Mouse (Mus musculus) intestine, embryonic 16.5 days (tissue): Measurements from ENCODE around the gene Amz2. TPM values are rescaled to one million over a fixed set of nuclear protein-coding genes. Genes with fewer than 3 reads are reported as not detected.

Experiments used
- ATAC-seq: fragments of 200-750 bp; cut with Nextera tagmentation; 2 replicates; pipeline ENCODE4 v1.8.0; 2017; ENCODE audit warnings: moderate TSS enrichment, moderate library complexity
- H3K27ac ChIP-seq: fragments of 300-500 bp; sonication (generic); 2 replicates; pipeline ENCODE4 v1.5.1; 2014; ENCODE audit warnings: mild to moderate bottlenecking, low read length
- H3K27me3 ChIP-seq: fragments of 300-500 bp; sonication (generic); replicated peaks from 2 replicates; pipeline ENCODE4 v1.6.1; 2014; ENCODE audit warnings: low read length, control low read depth, mixed read lengths; ENCODE audit not compliant: control insufficient read depth, insufficient read depth
- H3K36me3 ChIP-seq: fragments of 300-500 bp; sonication (generic); 2 replicates; pipeline ENCODE4 v1.6.1; 2014; ENCODE audit warnings: low read length, control low read depth; ENCODE audit not compliant: control insufficient read depth, insufficient read depth
- H3K4me1 ChIP-seq: fragments of 300-500 bp; sonication (generic); 2 replicates; pipeline ENCODE4 v1.6.1; 2014; ENCODE audit warnings: low read length, control low read depth, mixed read lengths; ENCODE audit not compliant: control insufficient read depth, insufficient read depth
- H3K4me2 ChIP-seq: fragments of 300-500 bp; sonication (generic); 2 replicates; pipeline ENCODE4 v1.6.1; 2014; ENCODE audit warnings: low read depth, low read length, control low read depth
- H3K4me3 ChIP-seq: fragments of 300-500 bp; sonication (generic); 2 replicates; pipeline ENCODE4 v1.5.1; 2014; ENCODE audit warnings: mild to moderate bottlenecking, low read length
- H3K9ac ChIP-seq: fragments of 300-500 bp; sonication (generic); 2 replicates; pipeline ENCODE4 v1.6.1; 2014; ENCODE audit warnings: low read depth, low read length
- H3K9me3 ChIP-seq: fragments of 300-500 bp; sonication (generic); 2 replicates; pipeline ENCODE4 v1.6.1; 2016; ENCODE audit warnings: low read length, control low read depth; ENCODE audit not compliant: control insufficient read depth
- WGBS: fragments of 180-500 bp; shearing (Covaris S2); extraction: QIAGEN DNeasy Blood & Tissue Kit; methylation state at CpG from one replicate; pipeline ENCODE4 v1.1.7; 2014; 5-methylcytosine and 5-hydroxymethylcytosine counted together
- polyA plus RNA-seq: library from polyadenylated mRNA; unstranded; fragments of >200 nt; fragmentation: Nextera tagmentation; extraction: Ambion mirVana; gene quantifications from 2 replicates; pipeline ENCODE4 v1.2.1, GENCODE M21; 2015

Gene Amz2
- polyA plus RNA-seq, 1 experiment from 2014 or later, result 39.1 TPM

DNA sequence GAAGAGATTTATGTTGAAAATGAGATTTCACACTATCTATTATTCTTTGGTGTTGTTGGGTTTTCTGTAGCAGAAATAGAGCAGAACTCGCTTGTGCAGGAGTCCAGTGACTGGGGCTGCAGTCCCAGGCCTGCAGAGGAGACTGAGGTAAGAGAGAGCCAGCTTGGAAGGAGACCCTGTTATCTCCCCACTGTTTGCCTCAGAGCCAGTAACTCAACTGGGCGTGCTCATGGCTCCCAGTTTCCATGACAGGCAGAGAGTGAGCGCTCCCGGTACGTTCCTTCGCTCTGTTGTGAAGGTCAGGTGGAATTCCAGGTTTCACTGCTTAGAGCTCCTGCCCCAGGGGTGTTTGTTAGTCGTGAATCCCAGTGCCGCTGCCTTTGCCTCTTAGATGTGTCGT, 33.1 kb upstream of the Amz2 start:
- H3K27ac ChIP-seq, result no peak overlapping the region
- no peaks in the 10 kb centered on the region for H3K27me3 ChIP-seq
- no peak overlapping the region for H3K4me3 ChIP-seq
- H3K9me3 ChIP-seq, result no peaks in the 10 kb centered on the region
- H3K9ac ChIP-seq, result no peak overlapping the region
- no peak overlapping the region for H3K4me2 ChIP-seq
- H3K36me3 ChIP-seq, result peaks cover 6% of the 10 kb centered on the region; the same call in 1 of the 2 replicates
- no peak for ATAC-seq
- peaks cover 6% of the 10 kb centered on the region; the same call in 1 of the 2 replicates for H3K4me1 ChIP-seq
- WGBS, result 83% methylated on average over 9 of the region's 9 CpGs

DNA sequence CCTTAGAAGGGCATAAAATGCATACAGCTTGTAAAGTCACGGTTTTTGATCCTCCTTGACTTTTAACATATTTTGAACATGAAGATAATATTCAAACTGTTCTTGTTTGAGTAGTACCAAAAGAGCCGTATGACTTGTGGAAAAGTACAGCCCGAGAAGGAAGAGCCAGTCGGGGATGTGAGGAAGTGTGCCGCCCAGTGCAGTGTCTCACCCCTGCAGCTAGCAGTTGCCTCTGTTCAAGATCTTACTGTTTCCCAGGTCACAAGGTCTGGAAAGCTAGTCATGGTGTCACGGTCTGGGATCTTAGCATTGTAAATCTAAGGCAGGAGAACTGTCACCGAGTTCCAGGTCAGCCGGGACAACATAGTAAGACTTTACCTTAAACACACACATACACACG, 31.0 kb upstream of the Amz2 start:
- peaks cover 13% of the 10 kb centered on the region for H3K36me3 ChIP-seq

DNA sequence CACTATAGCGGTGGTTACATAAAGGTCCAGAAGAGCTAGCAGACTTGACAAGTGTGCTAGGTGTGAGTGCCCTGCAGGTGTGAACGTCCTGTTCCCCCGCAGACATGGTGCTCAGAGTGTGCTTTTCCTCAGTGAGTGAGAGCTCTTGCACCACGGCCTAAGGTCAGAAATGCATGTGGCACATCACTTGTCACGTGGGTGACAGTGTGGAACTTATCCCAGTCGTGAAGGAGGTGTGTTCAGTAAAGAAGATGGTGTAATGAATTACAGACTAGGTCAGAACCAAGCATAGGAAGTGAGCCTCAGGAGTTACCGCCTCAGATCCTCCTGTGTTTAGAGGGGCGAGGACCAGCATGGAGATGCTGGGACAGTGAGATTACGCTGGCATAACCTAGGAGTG, 30.5 kb upstream of the Amz2 start:
- no peak overlapping the region for H3K4me2 ChIP-seq
- no peak overlapping the region for H3K9ac ChIP-seq
- no peaks in the 10 kb centered on the region for H3K4me1 ChIP-seq
- H3K36me3 ChIP-seq, result peaks cover 13% of the 10 kb centered on the region
- ATAC-seq, result no peak
- 91% methylated on average over 9 of the region's 9 CpGs for WGBS
- no peak overlapping the region for H3K4me3 ChIP-seq
- H3K9me3 ChIP-seq, result no peaks in the 10 kb centered on the region
- no peak overlapping the region for H3K27ac ChIP-seq
- no peaks in the 10 kb centered on the region for H3K27me3 ChIP-seq

More for the DNA sequence above, 31.0 kb upstream of the Amz2 start:
- H3K9ac ChIP-seq, result no peak overlapping the region
- no peak for ATAC-seq
- WGBS, result 83% methylated on average over 9 of the region's 9 CpGs
- H3K4me2 ChIP-seq, result no peak overlapping the region
- no peaks in the 10 kb centered on the region for H3K27me3 ChIP-seq
- H3K4me1 ChIP-seq, result no peaks in the 10 kb centered on the region
- H3K9me3 ChIP-seq, result no peaks in the 10 kb centered on the region
- no peak overlapping the region for H3K27ac ChIP-seq
- H3K4me3 ChIP-seq, result no peak overlapping the region

GRCm38 (mm10) chr11:109406431-109406830, 19.3 kb upstream of the Amz2 start:
- Histone ChIP-seq H3K4me2 (no peak overlapping the region), H3K27ac (no peak overlapping the region), H3K27me3 (no peaks in the 10 kb centered on the region), H3K4me3 (no peak overlapping the region), H3K4me1 (no peaks in the 10 kb centered on the region), H3K9ac (no peak overlapping the region), H3K36me3 (no peaks in the 10 kb centered on the region), H3K9me3 (no peaks in the 10 kb centered on the region)
- WGBS, result 90% methylated on average over 5 of the region's 5 CpGs
- ATAC-seq, result no peak

DNA sequence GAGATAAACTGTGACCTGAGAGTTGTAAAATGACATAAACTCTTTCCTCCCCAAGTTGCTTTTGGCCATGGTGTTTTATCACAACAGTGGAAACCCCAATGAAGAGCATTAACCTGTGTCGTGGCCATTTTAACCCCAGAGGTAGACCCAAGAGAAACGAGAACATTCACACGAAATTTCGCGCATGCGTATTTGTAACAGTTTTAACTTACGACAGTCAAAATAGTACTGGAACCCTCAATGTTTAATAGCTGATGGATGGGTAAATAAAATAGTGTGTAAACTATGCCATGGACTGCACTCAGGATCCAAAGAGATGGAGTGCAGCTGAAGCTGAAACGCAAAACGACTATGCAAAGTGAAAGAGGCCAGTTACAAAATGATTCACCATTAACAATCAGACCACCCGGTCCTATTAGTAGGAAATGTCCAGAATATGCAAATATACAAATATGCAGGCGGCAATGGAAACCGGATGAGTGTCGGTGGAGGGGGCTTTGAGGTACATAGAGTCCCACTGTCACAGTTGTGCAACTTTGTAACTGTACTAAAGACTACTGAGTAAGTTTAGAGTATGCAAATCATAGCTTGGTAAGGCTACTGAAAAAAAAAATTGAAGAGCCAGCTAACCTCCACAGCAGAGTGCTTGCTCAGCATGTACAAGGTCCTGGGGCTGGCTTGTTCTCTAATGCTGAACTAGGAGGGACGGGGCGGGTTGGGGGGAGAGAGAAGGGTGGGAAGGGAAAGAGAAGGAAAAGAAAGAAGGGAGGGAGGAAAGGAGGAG, 15.4 kb upstream of the Amz2 start:
- Histone ChIP-seq H3K36me3 (no peaks in the 10 kb centered on the region), H3K27me3 (no peaks in the 10 kb centered on the region), H3K4me1 (no peaks in the 10 kb centered on the region), H3K27ac (no peak overlapping the region), H3K9ac (no peak overlapping the region), H3K4me3 (no peak overlapping the region), H3K4me2 (no peak overlapping the region), H3K9me3 (no peaks in the 10 kb centered on the region)
- ATAC-seq, result no peak
- WGBS, result 78% methylated on average over 15 of the region's 15 CpGs

- no peak within 1 kb of the TSS for H3K9ac ChIP-seq
- H3K9me3 ChIP-seq, result no peaks in the 10 kb centered on the region
- no peaks in the 10 kb centered on the region for H3K4me1 ChIP-seq
- H3K36me3 ChIP-seq, result no peaks in the 10 kb centered on the region
- no peak for ATAC-seq
- WGBS, result 81% methylated on average over 6 of the region's 6 CpGs
- no peak within 1 kb of the TSS for H3K27ac ChIP-seq
- H3K4me2 ChIP-seq, result no peak within 1 kb of the TSS
- H3K27me3 ChIP-seq, result no peaks in the 10 kb centered on the region
- no peak within 1 kb of the TSS for H3K4me3 ChIP-seq
Observed at GRCm38 (mm10) chr11:109413617-109414016, 12.1 kb upstream of the Amz2 start, which contains the start of gene 9930022D16Rik. TSS of gene 9930022D16Rik (plus strand) at chr11:109413917.

DNA sequence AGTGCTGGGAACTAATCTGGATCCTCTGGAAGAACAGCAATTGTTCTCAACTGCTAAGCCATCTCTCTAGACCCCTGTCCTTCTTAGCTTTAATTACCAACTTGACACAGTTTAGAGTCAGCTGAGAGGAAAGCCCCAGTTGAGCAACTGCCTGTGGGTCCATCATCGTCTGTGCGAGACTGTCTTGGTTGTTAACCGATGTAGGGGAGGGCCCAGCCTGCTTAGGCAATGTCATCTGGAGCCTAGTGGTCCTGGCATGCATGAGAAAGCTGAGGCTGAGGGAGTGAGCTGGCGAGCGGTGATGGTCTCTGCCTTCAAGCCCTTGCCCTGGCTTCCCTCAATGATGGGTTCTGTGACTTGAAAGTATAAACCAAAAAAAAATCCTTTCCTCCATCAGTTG, 10.9 kb upstream of the Amz2 start:
- ATAC-seq, result no peak
- Histone ChIP-seq H3K9me3 (no peaks in the 10 kb centered on the region), H3K36me3 (no peaks in the 10 kb centered on the region), H3K27ac (no peak overlapping the region), H3K4me1 (no peaks in the 10 kb centered on the region), H3K9ac (no peak overlapping the region), H3K27me3 (no peaks in the 10 kb centered on the region), H3K4me2 (no peak overlapping the region), H3K4me3 (no peak overlapping the region)
- 82% methylated on average over 5 of the region's 5 CpGs for WGBS

- WGBS, result 48% methylated on average over 8 of the region's 8 CpGs
- H3K4me2 ChIP-seq, result no peak overlapping the region
- ATAC-seq, result no peak
Observed at GRCm38 (mm10) chr11:109416709-109417420, 8.9 kb upstream of the Amz2 start.

GRCm38 (mm10) chr11:109417472-109418040, 8.2 kb upstream of the Amz2 start:
- no peak for ATAC-seq
- no peaks in the 10 kb centered on the region for H3K4me1 ChIP-seq
- 85% methylated on average over 9 of the region's 9 CpGs for WGBS

More at GRCm38 (mm10) chr11:109416709-109417420, 8.9 kb upstream of the Amz2 start:
- Histone ChIP-seq H3K4me3 (no peak overlapping the region), H3K27me3 (no peaks in the 10 kb centered on the region), H3K4me1 (no peaks in the 10 kb centered on the region), H3K36me3 (no peaks in the 10 kb centered on the region), H3K9me3 (no peaks in the 10 kb centered on the region), H3K27ac (no peak overlapping the region), H3K9ac (no peak overlapping the region)

More at GRCm38 (mm10) chr11:109417472-109418040, 8.2 kb upstream of the Amz2 start:
- Histone ChIP-seq H3K36me3 (no peaks in the 10 kb centered on the region), H3K27ac (no peak overlapping the region), H3K4me2 (no peak overlapping the region), H3K9me3 (no peaks in the 10 kb centered on the region), H3K9ac (no peak overlapping the region), H3K4me3 (no peak overlapping the region), H3K27me3 (no peaks in the 10 kb centered on the region)
